Mouse (Mus musculus) embryonic facial prominence, embryonic 15.5 days (tissue): ENCODE data around the gene Eif4h. TPM values are rescaled to one million over a fixed set of nuclear protein-coding genes. Genes with fewer than 3 reads are reported as not detected.

Experiments used
- ATAC-seq: fragments of 200-750 bp; cut with Nextera tagmentation; 2 replicates; pipeline ENCODE4 v1.8.0; 2017; ENCODE audit warnings: low read depth, moderate TSS enrichment; ENCODE audit not compliant: insufficient number of reproducible peaks, low FRiP score, low TSS enrichment
- H3K27ac ChIP-seq: fragments of 300-500 bp; sonication (generic); replicated peaks from 2 replicates; pipeline ENCODE4 v1.5.1; 2015; ENCODE audit warnings: mild to moderate bottlenecking, inconsistent platforms
- H3K27me3 ChIP-seq: fragments of 300-500 bp; sonication (generic); 2 replicates; pipeline ENCODE4 v1.6.1; 2015; ENCODE audit warnings: inconsistent platforms
- H3K36me3 ChIP-seq: fragments of 300-500 bp; sonication (generic); 2 replicates; pipeline ENCODE4 v1.6.1; 2015; ENCODE audit warnings: mild to moderate bottlenecking, inconsistent platforms
- H3K4me1 ChIP-seq: fragments of 300-500 bp; sonication (generic); 2 replicates; pipeline ENCODE4 v1.6.1; 2015; ENCODE audit warnings: inconsistent platforms
- H3K4me2 ChIP-seq: fragments of 300-500 bp; sonication (generic); replicated peaks from 2 replicates; pipeline ENCODE4 v1.6.1; 2015; ENCODE audit warnings: mild to moderate bottlenecking, inconsistent platforms
- H3K4me3 ChIP-seq: fragments of 300-500 bp; sonication (generic); replicated peaks from 2 replicates; pipeline ENCODE4 v1.5.1; 2015; ENCODE audit warnings: mild to moderate bottlenecking, inconsistent platforms
- H3K9ac ChIP-seq: fragments of 300-500 bp; sonication (generic); 2 replicates; pipeline ENCODE4 v1.6.1; 2015; ENCODE audit warnings: inconsistent platforms
- H3K9me3 ChIP-seq: fragments of 300-500 bp; sonication (generic); replicated peaks from 2 replicates; pipeline ENCODE4 v1.6.1; 2016; ENCODE audit warnings: inconsistent platforms
- WGBS: fragments of 180-500 bp; shearing (Covaris S2); methylation state at CpG from one replicate; pipeline ENCODE4 v1.1.7; 2015; 5-methylcytosine and 5-hydroxymethylcytosine counted together
- polyA plus RNA-seq: library from polyadenylated mRNA; unstranded; fragments of >200 nt; fragmentation: Nextera tagmentation; extraction: Ambion mirVana; gene quantifications from 2 replicates; pipeline ENCODE4 v1.2.1, GENCODE M21; 2015

Eif4h gene
- polyA plus RNA-seq: 421 and 433 TPM in 2 replicates

- Histone ChIP-seq H3K9me3 (no peaks in the 10 kb centered on the region), H3K27me3 (no peaks in the 10 kb centered on the region), H3K27ac (peak within 1 kb of the TSS; percentile 96), H3K4me1 (peaks cover 8% of the 10 kb centered on the region), H3K4me2 (peak within 1 kb of the TSS; percentile 67), H3K9ac (peak within 1 kb of the TSS; percentile 94), H3K36me3 (peaks cover 20% of the 10 kb centered on the region), H3K4me3 (peak within 1 kb of the TSS; percentile 95)
- ATAC-seq: peak; percentile 92
- under 1% methylated on average over 52 of the region's 52 CpGs for WGBS
Measured at GRCm38 (mm10) chr5:134639269-134639682, at the start of gene Eif4h. Eif4h (minus strand) TSS chr5:134639490.

GRCm38 (mm10) chr5:134688718-134689284 lies 49.5 kb upstream of the Eif4h start:
- H3K4me1 ChIP-seq: peaks cover 17% of the 10 kb centered on the region
- peak overlapping the region; percentile 83 for H3K4me3 ChIP-seq
- no peaks in the 10 kb centered on the region for H3K9me3 ChIP-seq
- ATAC-seq: peak; percentile 96
- no peaks in the 10 kb centered on the region for H3K27me3 ChIP-seq
- peaks cover 14% of the 10 kb centered on the region for H3K36me3 ChIP-seq
- no peak overlapping the region; the same call in 1 of the 2 replicates for H3K9ac ChIP-seq
- peak overlapping the region; percentile 92 for H3K4me2 ChIP-seq
- H3K27ac ChIP-seq: peak overlapping the region; percentile 76
- under 1% methylated on average over 38 of the region's 38 CpGs for WGBS

GRCm38 (mm10) chr5:134688086-134688717 lies 48.9 kb upstream of the Eif4h start, which contains the start of gene Limk1:
Limk1 (minus strand) TSS chr5:134688598.
- 0 out of 2 replicates have a peak, but pooled peaks have one; percentile 0 for ATAC-seq
- WGBS: under 1% methylated on average over 55 of the region's 69 CpGs

GRCm38 (mm10) chr5:134687187-134687586 lies 47.9 kb upstream of the Eif4h start:
- no peaks in the 10 kb centered on the region for H3K27me3 ChIP-seq
- peak overlapping the region; percentile 83; the same call in 1 of the 2 replicates for H3K4me3 ChIP-seq
- peaks cover 14% of the 10 kb centered on the region for H3K36me3 ChIP-seq
- no peaks in the 10 kb centered on the region for H3K9me3 ChIP-seq
- ATAC-seq: no peak
- 90% methylated on average over 1 of the region's 1 CpGs for WGBS
- peaks cover 17% of the 10 kb centered on the region for H3K4me1 ChIP-seq
- no peak overlapping the region for H3K27ac ChIP-seq
- peak overlapping the region; percentile 92 for H3K4me2 ChIP-seq
- no peak overlapping the region for H3K9ac ChIP-seq

More at GRCm38 (mm10) chr5:134688086-134688717, 48.9 kb upstream of the Eif4h start, which contains the start of gene Limk1:
- H3K4me1 ChIP-seq: peaks cover 17% of the 10 kb centered on the region
- peak within 1 kb of the TSS; percentile 76 for H3K27ac ChIP-seq
- peak within 1 kb of the TSS; percentile 92 for H3K4me2 ChIP-seq
- H3K4me3 ChIP-seq: peak within 1 kb of the TSS; percentile 83
- H3K36me3 ChIP-seq: peaks cover 14% of the 10 kb centered on the region
- H3K9ac ChIP-seq: peak within 1 kb of the TSS; percentile 81
- H3K9me3 ChIP-seq: no peaks in the 10 kb centered on the region
- H3K27me3 ChIP-seq: no peaks in the 10 kb centered on the region

- H3K4me2 ChIP-seq: no peak overlapping the region
- H3K9me3 ChIP-seq: no peaks in the 10 kb centered on the region
- H3K9ac ChIP-seq: no peak overlapping the region
- no peak overlapping the region for H3K4me3 ChIP-seq
- no peak for ATAC-seq
- no peak overlapping the region for H3K27ac ChIP-seq
- peaks cover 14% of the 10 kb centered on the region for H3K36me3 ChIP-seq
- no peaks in the 10 kb centered on the region for H3K27me3 ChIP-seq
- WGBS: 87% methylated on average over 6 of the region's 6 CpGs
- peaks cover 17% of the 10 kb centered on the region for H3K4me1 ChIP-seq
Measured at GRCm38 (mm10) chr5:134686541-134686940, 47.3 kb upstream of the Eif4h start.

- 85% methylated on average over 2 of the region's 2 CpGs for WGBS
- no peak for ATAC-seq
- Histone ChIP-seq H3K4me2 (no peak overlapping the region), H3K4me1 (peaks cover 15% of the 10 kb centered on the region), H3K27ac (no peak overlapping the region), H3K27me3 (no peaks in the 10 kb centered on the region), H3K4me3 (no peak overlapping the region), H3K36me3 (peaks cover 14% of the 10 kb centered on the region), H3K9ac (no peak overlapping the region), H3K9me3 (no peaks in the 10 kb centered on the region)
Measured at GRCm38 (mm10) chr5:134684398-134684797, 45.1 kb upstream of the Eif4h start.

GRCm38 (mm10) chr5:134683813-134684212 lies 44.5 kb upstream of the Eif4h start:
- no peak overlapping the region for H3K9ac ChIP-seq
- 61% methylated on average over 2 of the region's 2 CpGs for WGBS
- peaks cover 17% of the 10 kb centered on the region for H3K4me1 ChIP-seq
- H3K4me2 ChIP-seq: no peak overlapping the region
- H3K9me3 ChIP-seq: no peaks in the 10 kb centered on the region
- H3K27ac ChIP-seq: no peak overlapping the region
- H3K36me3 ChIP-seq: peaks cover 14% of the 10 kb centered on the region
- ATAC-seq: no peak
- H3K27me3 ChIP-seq: no peaks in the 10 kb centered on the region
- no peak overlapping the region for H3K4me3 ChIP-seq

- H3K9ac ChIP-seq: no peak overlapping the region
- WGBS: 69% methylated on average over 12 of the region's 12 CpGs
- H3K27ac ChIP-seq: no peak overlapping the region
- H3K4me2 ChIP-seq: no peak overlapping the region
- no peak for ATAC-seq
- H3K36me3 ChIP-seq: peaks cover 7% of the 10 kb centered on the region; the same call in 1 of the 2 replicates
- H3K4me1 ChIP-seq: peaks cover 39% of the 10 kb centered on the region
- no peaks in the 10 kb centered on the region for H3K27me3 ChIP-seq
- no peak overlapping the region for H3K4me3 ChIP-seq
- no peaks in the 10 kb centered on the region for H3K9me3 ChIP-seq
Measured at GRCm38 (mm10) chr5:134680238-134680637, 40.9 kb upstream of the Eif4h start.

GRCm38 (mm10) chr5:134678827-134679546 lies 39.7 kb upstream of the Eif4h start:
- H3K9me3 ChIP-seq: no peaks in the 10 kb centered on the region
- H3K4me1 ChIP-seq: peaks cover 43% of the 10 kb centered on the region
- H3K36me3 ChIP-seq: no peaks in the 10 kb centered on the region
- no peaks in the 10 kb centered on the region for H3K27me3 ChIP-seq
- H3K9ac ChIP-seq: no peak overlapping the region
- WGBS: 65% methylated on average over 8 of the region's 8 CpGs
- H3K27ac ChIP-seq: 0 out of 2 replicates have a peak overlapping the region, but pooled peaks have one; percentile 65
- H3K4me2 ChIP-seq: no peak overlapping the region
- H3K4me3 ChIP-seq: no peak overlapping the region
- ATAC-seq: no peak

- Histone ChIP-seq H3K36me3 (no peaks in the 10 kb centered on the region), H3K9ac (no peak overlapping the region)
- WGBS: 85% methylated on average over 3 of the region's 3 CpGs
Measured at GRCm38 (mm10) chr5:134678031-134678430, 38.7 kb upstream of the Eif4h start.

GRCm38 (mm10) chr5:134677491-134677890 lies 38.2 kb upstream of the Eif4h start:
- no peak overlapping the region for H3K9ac ChIP-seq
- H3K4me1 ChIP-seq: peaks cover 43% of the 10 kb centered on the region
- no peak for ATAC-seq
- no peak overlapping the region for H3K4me3 ChIP-seq
- 0 out of 2 replicates have a peak overlapping the region, but pooled peaks have one; percentile 81 for H3K27ac ChIP-seq
- H3K36me3 ChIP-seq: 0 out of 2 replicates have a peak, but pooled peaks cover 4% of the 10 kb centered on the region
- H3K9me3 ChIP-seq: no peaks in the 10 kb centered on the region
- WGBS: 82% methylated on average over 5 of the region's 5 CpGs
- H3K4me2 ChIP-seq: no peak overlapping the region
- no peaks in the 10 kb centered on the region for H3K27me3 ChIP-seq

More at GRCm38 (mm10) chr5:134678031-134678430, 38.7 kb upstream of the Eif4h start:
- 0 out of 2 replicates have a peak overlapping the region, but pooled peaks have one; percentile 34 for H3K27ac ChIP-seq
- no peak overlapping the region for H3K4me3 ChIP-seq
- H3K4me2 ChIP-seq: no peak overlapping the region
- peaks cover 43% of the 10 kb centered on the region for H3K4me1 ChIP-seq
- H3K27me3 ChIP-seq: no peaks in the 10 kb centered on the region
- H3K9me3 ChIP-seq: no peaks in the 10 kb centered on the region
- no peak for ATAC-seq
